Mouse (Mus musculus) megakaryocyte, embryonic 14.5 days (primary cell): ENCODE measurements at regions not wholly inside any gene's neighbourhood (a gene's known extent, or its start where the extent isn't known, plus 50 kb on each side); places are given as distances from the start of the nearest gene placed in this dataset.

Experiments
- FLI1 ChIP-seq: IDR thresholded peaks from 2 replicates; pipeline ENCODE4 v1.6.1; 2012; ENCODE audit warnings: low read length, inconsistent platforms, mixed read lengths
- GATA1 ChIP-seq: IDR thresholded peaks from 3 replicates; pipeline ENCODE4 v1.6.1; 2012; ENCODE audit warnings: mixed read lengths, low read length, inconsistent platforms, borderline replicate concordance

- TF ChIP-seq FLI1, result no peak
- no peak for TF ChIP-seq GATA1
Observed at GRCm38 (mm10) chr17:10095841-10096301, 223.8 kb downstream of the Qk start.
